Mouse (Mus musculus): ENCODE results near the gene Dnm2.
"Not testable (repeated sequence)": the region's sequence is repeated elsewhere in the genome, so short reads cannot be mapped to it uniquely, and the experiment has no call there.

Gene Dnm2

GRCm38 (mm10) chr9:21456246-21456929 lies 31.7 kb downstream of the Dnm2 start:
- no peak for DNase-seq (ENCODE audit: low spot score in 2 of 2)

GRCm38 (mm10) chr9:21456930-21457634 lies 32.4 kb downstream of the Dnm2 start:
- DNase-seq (ENCODE audit: low spot score in 2 of 2) = no peak

GRCm38 (mm10) chr9:21458821-21459220 lies 34.1 kb downstream of the Dnm2 start:
- no peak for DNase-seq (ENCODE audit: low spot score in 2 of 2)

- no peak for DNase-seq (ENCODE audit: low spot score in 2 of 2)
Observed at GRCm38 (mm10) chr9:21460400-21460940, 35.8 kb downstream of the Dnm2 start.

- DNase-seq (ENCODE audit: low spot score in 2 of 2) = peak; percentile 34 to 49
Observed at GRCm38 (mm10) chr9:21463138-21463590, 38.5 kb downstream of the Dnm2 start.

GRCm38 (mm10) chr9:21463766-21464564 lies 39.3 kb downstream of the Dnm2 start:
- no peak for DNase-seq (ENCODE audit: low spot score in 2 of 2)

- not testable (repeated sequence) for DNase-seq (ENCODE audit: low spot score in 2 of 2)
Observed at GRCm38 (mm10) chr9:21464565-21464928, 39.8 kb downstream of the Dnm2 start.

GRCm38 (mm10) chr9:21469032-21470024 lies 44.6 kb downstream of the Dnm2 start:
- peak in 1 of 2 experiments; percentile 47 for DNase-seq (ENCODE audit: low spot score in 2 of 2)

GRCm38 (mm10) chr9:21472913-21473312 lies 48.2 kb downstream of the Dnm2 start:
- no peak for DNase-seq (ENCODE audit: low spot score in 2 of 2)

GRCm38 (mm10) chr9:21477707-21478106 lies 53.0 kb downstream of the Dnm2 start:
- DNase-seq (ENCODE audit: low spot score in 2 of 2) = no peak

GRCm38 (mm10) chr9:21484065-21484464 lies 59.4 kb downstream of the Dnm2 start:
- no peak for DNase-seq (ENCODE audit: low spot score in 2 of 2)

GRCm38 (mm10) chr9:21488246-21488645 lies 63.5 kb downstream of the Dnm2 start:
- not testable (repeated sequence) for DNase-seq (ENCODE audit: low spot score in 2 of 2)

GRCm38 (mm10) chr9:21490696-21491095 lies 66.0 kb downstream of the Dnm2 start:
- no peak for DNase-seq (ENCODE audit: low spot score in 2 of 2)

GRCm38 (mm10) chr9:21493907-21494306 lies 69.2 kb downstream of the Dnm2 start:
- DNase-seq (ENCODE audit: low spot score in 2 of 2) = no peak

GRCm38 (mm10) chr9:21494726-21495125 lies 70.0 kb downstream of the Dnm2 start:
- no peak for DNase-seq (ENCODE audit: low spot score in 2 of 2)

GRCm38 (mm10) chr9:21496308-21497049 lies 71.8 kb downstream of the Dnm2 start:
- DNase-seq (ENCODE audit: low spot score in 2 of 2) = no peak

GRCm38 (mm10) chr9:21497050-21497542 lies 72.4 kb downstream of the Dnm2 start:
- no peak for DNase-seq (ENCODE audit: low spot score in 2 of 2)

GRCm38 (mm10) chr9:21497664-21498063 lies 73.0 kb downstream of the Dnm2 start:
- no peak for DNase-seq (ENCODE audit: low spot score in 2 of 2)

GRCm38 (mm10) chr9:21498284-21498902 lies 73.7 kb downstream of the Dnm2 start:
- DNase-seq (ENCODE audit: low spot score in 2 of 2) = no peak

GRCm38 (mm10) chr9:21503352-21503751 lies 78.6 kb downstream of the Dnm2 start:
- no peak for DNase-seq (ENCODE audit: low spot score in 2 of 2)

Measured in frontal cortex, postnatal 14 days (tissue).